Mouse (Mus musculus) liver, embryonic 13.5 days (tissue): Measurements from ENCODE around the gene Fbxo48. TPM values are rescaled to one million over a fixed set of nuclear protein-coding genes. Genes with fewer than 3 reads are reported as not detected.
A peak's percentile ranks its signal among the peaks of the same experiment; 100 is the strongest.

Experiments
- ATAC-seq: fragments of 200-750 bp; cut with Nextera tagmentation; 2 replicates; pipeline ENCODE4 v1.8.0; 2017; ENCODE audit warnings: low read depth, mild to moderate bottlenecking, moderate number of reproducible peaks, moderate library complexity
- DNase-seq: peaks from one replicate; pipeline ENCODE4 v3.0.0; 2022
- H3K27ac ChIP-seq: fragments of 300-500 bp; sonication (generic); 2 replicates; pipeline ENCODE4 v1.5.1; 2015; ENCODE audit warnings: moderate library complexity, mild to moderate bottlenecking, inconsistent platforms
- H3K27me3 ChIP-seq: fragments of 300-500 bp; sonication (generic); 2 replicates; pipeline ENCODE4 v1.6.1; 2015; ENCODE audit warnings: mild to moderate bottlenecking, inconsistent platforms
- H3K36me3 ChIP-seq: fragments of 300-500 bp; sonication (generic); 2 replicates; pipeline ENCODE4 v1.6.1; 2015; ENCODE audit warnings: mild to moderate bottlenecking, inconsistent platforms
- H3K4me1 ChIP-seq: fragments of 300-500 bp; sonication (generic); replicated peaks from 2 replicates; pipeline ENCODE4 v1.6.1; 2015; ENCODE audit warnings: inconsistent platforms
- H3K4me2 ChIP-seq: fragments of 300-500 bp; sonication (generic); 2 replicates; pipeline ENCODE4 v1.6.1; 2015; ENCODE audit warnings: inconsistent platforms, mild to moderate bottlenecking, moderate library complexity
- H3K4me3 ChIP-seq: fragments of 300-500 bp; sonication (generic); replicated peaks from 2 replicates; pipeline ENCODE4 v1.5.1; 2015; ENCODE audit warnings: mild to moderate bottlenecking, inconsistent platforms
- H3K9ac ChIP-seq: fragments of 300-500 bp; sonication (generic); 2 replicates; pipeline ENCODE4 v1.6.1; 2015; ENCODE audit warnings: mild to moderate bottlenecking, inconsistent platforms
- H3K9me3 ChIP-seq: fragments of 300-500 bp; sonication (generic); replicated peaks from 2 replicates; pipeline ENCODE4 v1.6.1; 2016; ENCODE audit warnings: inconsistent platforms
- WGBS: fragments of 180-500 bp; shearing (Covaris S2); methylation state at CpG from one replicate; pipeline ENCODE4 v1.1.7; 2015; ENCODE audit not compliant: insufficient replicate concordance; 5-methylcytosine and 5-hydroxymethylcytosine counted together
- polyA plus RNA-seq: library from polyadenylated mRNA; unstranded; fragments of >200 nt; fragmentation: Nextera tagmentation; extraction: Ambion mirVana; gene quantifications from 2 replicates; pipeline ENCODE4 v1.2.1, GENCODE M21; 2015

Gene Fbxo48
- polyA plus RNA-seq = 1.8 TPM in 2 replicates

GRCm38 (mm10) chr11:16950976-16951760 lies at the start of gene Fbxo48:
TSS of gene Fbxo48 (plus strand) at chr11:16951375.
- Histone ChIP-seq H3K4me3 (peak within 1 kb of the TSS; percentile 86), H3K9ac (peak within 1 kb of the TSS; percentile 93), H3K9me3 (no peaks in the 10 kb centered on the region), H3K4me2 (peak within 1 kb of the TSS; percentile 84), H3K27me3 (no peaks in the 10 kb centered on the region), H3K36me3 (0 out of 2 replicates have a peak, but pooled peaks cover 5% of the 10 kb centered on the region), H3K27ac (peak within 1 kb of the TSS; percentile 82), H3K4me1 (peaks cover 48% of the 10 kb centered on the region)
- ATAC-seq (peak; percentile 99), DNase-seq (peak; percentile 97)
- WGBS = under 1% methylated on average over 38 of the region's 38 CpGs

- Histone ChIP-seq H3K27me3 (no peaks in the 10 kb centered on the region), H3K36me3 (no peaks in the 10 kb centered on the region), H3K9ac (no peak overlapping the region), H3K4me2 (no peak overlapping the region), H3K9me3 (no peaks in the 10 kb centered on the region), H3K27ac (no peak overlapping the region), H3K4me3 (no peak overlapping the region), H3K4me1 (0 out of 2 replicates have a peak, but pooled peaks cover 8% of the 10 kb centered on the region)
- WGBS = 69% methylated on average over 8 of the region's 8 CpGs
- ATAC-seq (no peak), DNase-seq (no peak)
Observed at GRCm38 (mm10) chr11:16904302-16905011, 46.7 kb upstream of the Fbxo48 start.

- DNase-seq (no peak), ATAC-seq (no peak)
- H3K4me1 ChIP-seq = 0 out of 2 replicates have a peak, but pooled peaks cover 8% of the 10 kb centered on the region
- H3K36me3 ChIP-seq = no peaks in the 10 kb centered on the region
- 53% methylated on average over 3 of the region's 3 CpGs for WGBS
- H3K9me3 ChIP-seq = no peaks in the 10 kb centered on the region
- H3K9ac ChIP-seq = no peak overlapping the region
- no peaks in the 10 kb centered on the region for H3K27me3 ChIP-seq
- H3K4me3 ChIP-seq = no peak overlapping the region
- no peak overlapping the region for H3K4me2 ChIP-seq
- no peak overlapping the region for H3K27ac ChIP-seq
Observed at GRCm38 (mm10) chr11:16905012-16905332, 46.2 kb upstream of the Fbxo48 start.

GRCm38 (mm10) chr11:16906530-16906929 lies 44.6 kb upstream of the Fbxo48 start:
- Histone ChIP-seq H3K9ac (no peak overlapping the region), H3K4me3 (no peak overlapping the region), H3K36me3 (no peaks in the 10 kb centered on the region), H3K9me3 (no peaks in the 10 kb centered on the region), H3K4me1 (0 out of 2 replicates have a peak, but pooled peaks cover under 1% of the 10 kb centered on the region), H3K4me2 (no peak overlapping the region), H3K27me3 (no peaks in the 10 kb centered on the region), H3K27ac (no peak overlapping the region)
- WGBS = 77% methylated on average over 2 of the region's 2 CpGs
- ATAC-seq = no peak
- DNase-seq = no peak

GRCm38 (mm10) chr11:16907517-16908129 lies 43.6 kb upstream of the Fbxo48 start:
- H3K36me3 ChIP-seq = no peaks in the 10 kb centered on the region
- H3K27me3 ChIP-seq = no peaks in the 10 kb centered on the region
- H3K9me3 ChIP-seq = no peaks in the 10 kb centered on the region
- no peak overlapping the region for H3K9ac ChIP-seq
- no peak for ATAC-seq
- H3K27ac ChIP-seq = no peak overlapping the region
- 35% methylated on average over 1 of the region's 1 CpGs for WGBS
- no peaks in the 10 kb centered on the region for H3K4me1 ChIP-seq
- H3K4me3 ChIP-seq = no peak overlapping the region
- no peak for DNase-seq
- no peak overlapping the region for H3K4me2 ChIP-seq

GRCm38 (mm10) chr11:16914756-16915155 lies 36.4 kb upstream of the Fbxo48 start:
- H3K27me3 ChIP-seq = no peaks in the 10 kb centered on the region
- H3K36me3 ChIP-seq = no peaks in the 10 kb centered on the region
- H3K9ac ChIP-seq = no peak overlapping the region
- 75% methylated on average over 3 of the region's 3 CpGs for WGBS
- H3K4me2 ChIP-seq = no peak overlapping the region
- no peaks in the 10 kb centered on the region for H3K9me3 ChIP-seq
- H3K4me3 ChIP-seq = no peak overlapping the region
- H3K4me1 ChIP-seq = no peaks in the 10 kb centered on the region
- ATAC-seq (no peak), DNase-seq (no peak)
- no peak overlapping the region for H3K27ac ChIP-seq

- ATAC-seq (no peak), DNase-seq (no peak)
- H3K9me3 ChIP-seq = no peaks in the 10 kb centered on the region
- H3K27me3 ChIP-seq = no peaks in the 10 kb centered on the region
- no peak overlapping the region for H3K27ac ChIP-seq
- no peak overlapping the region for H3K9ac ChIP-seq
- H3K36me3 ChIP-seq = no peaks in the 10 kb centered on the region
- H3K4me1 ChIP-seq = no peaks in the 10 kb centered on the region
- H3K4me3 ChIP-seq = no peak overlapping the region
- H3K4me2 ChIP-seq = no peak overlapping the region
- 67% methylated on average over 5 of the region's 5 CpGs for WGBS
Observed at GRCm38 (mm10) chr11:16915850-16916249, 35.3 kb upstream of the Fbxo48 start.

- no peak overlapping the region for H3K9ac ChIP-seq
- H3K4me3 ChIP-seq = no peak overlapping the region
- H3K4me2 ChIP-seq = no peak overlapping the region
- H3K27ac ChIP-seq = no peak overlapping the region
- H3K9me3 ChIP-seq = no peaks in the 10 kb centered on the region
- DNase-seq (no peak), ATAC-seq (no peak)
- no peaks in the 10 kb centered on the region for H3K36me3 ChIP-seq
- WGBS = 82% methylated on average over 2 of the region's 2 CpGs
- no peaks in the 10 kb centered on the region for H3K27me3 ChIP-seq
- no peaks in the 10 kb centered on the region for H3K4me1 ChIP-seq
Observed at GRCm38 (mm10) chr11:16917512-16917911, 33.7 kb upstream of the Fbxo48 start.

GRCm38 (mm10) chr11:16932159-16932558 lies 19.0 kb upstream of the Fbxo48 start:
- no peaks in the 10 kb centered on the region for H3K9me3 ChIP-seq
- ATAC-seq (no peak), DNase-seq (no peak)
- 35% methylated on average over 3 of the region's 3 CpGs for WGBS
- no peak overlapping the region for H3K4me2 ChIP-seq
- no peak overlapping the region for H3K4me3 ChIP-seq
- no peaks in the 10 kb centered on the region for H3K36me3 ChIP-seq
- H3K4me1 ChIP-seq = no peaks in the 10 kb centered on the region
- H3K27ac ChIP-seq = no peak overlapping the region
- H3K9ac ChIP-seq = no peak overlapping the region
- H3K27me3 ChIP-seq = no peaks in the 10 kb centered on the region

GRCm38 (mm10) chr11:16935577-16936236 lies 15.5 kb upstream of the Fbxo48 start:
- Histone ChIP-seq H3K9ac (no peak overlapping the region), H3K4me3 (no peak overlapping the region), H3K4me1 (no peaks in the 10 kb centered on the region), H3K27ac (no peak overlapping the region), H3K4me2 (no peak overlapping the region), H3K27me3 (no peaks in the 10 kb centered on the region), H3K36me3 (no peaks in the 10 kb centered on the region), H3K9me3 (no peaks in the 10 kb centered on the region)
- ATAC-seq (no peak), DNase-seq (no peak)
- 66% methylated on average over 6 of the region's 6 CpGs for WGBS
